Mouse (Mus musculus) layer of hippocampus, postnatal 14 days (tissue): ENCODE measurements around the gene Gm20683. TPM values are rescaled to one million over a fixed set of nuclear protein-coding genes. Genes with fewer than 3 reads are reported as not detected.
A peak's percentile ranks its signal among the peaks of the same experiment; 100 is the strongest.

Source experiments
- DNase-seq, 2 experiments: peaks; one replicate each; pipeline ENCODE4 v3.0.0; 2021 to 2022; ENCODE audit warnings: low spot score in 2 of 2, mixed read lengths in 1 of 2
- microRNA-seq, 2 experiments: library from miRNA; unstranded; fragments of <30 nt; microRNA quantifications; one replicate each; pipeline ENCODE4 v1.2.0; 2021
- total RNA-seq, 2 experiments: library from RNA; stranded (reverse); gene quantifications; 2 replicates each; pipeline ENCODE4 v1.2.3; 2021

Gene Gm20683
- total RNA-seq, 2 experiments from 2014 or later = 26.7 to 31.1 TPM

DNA sequence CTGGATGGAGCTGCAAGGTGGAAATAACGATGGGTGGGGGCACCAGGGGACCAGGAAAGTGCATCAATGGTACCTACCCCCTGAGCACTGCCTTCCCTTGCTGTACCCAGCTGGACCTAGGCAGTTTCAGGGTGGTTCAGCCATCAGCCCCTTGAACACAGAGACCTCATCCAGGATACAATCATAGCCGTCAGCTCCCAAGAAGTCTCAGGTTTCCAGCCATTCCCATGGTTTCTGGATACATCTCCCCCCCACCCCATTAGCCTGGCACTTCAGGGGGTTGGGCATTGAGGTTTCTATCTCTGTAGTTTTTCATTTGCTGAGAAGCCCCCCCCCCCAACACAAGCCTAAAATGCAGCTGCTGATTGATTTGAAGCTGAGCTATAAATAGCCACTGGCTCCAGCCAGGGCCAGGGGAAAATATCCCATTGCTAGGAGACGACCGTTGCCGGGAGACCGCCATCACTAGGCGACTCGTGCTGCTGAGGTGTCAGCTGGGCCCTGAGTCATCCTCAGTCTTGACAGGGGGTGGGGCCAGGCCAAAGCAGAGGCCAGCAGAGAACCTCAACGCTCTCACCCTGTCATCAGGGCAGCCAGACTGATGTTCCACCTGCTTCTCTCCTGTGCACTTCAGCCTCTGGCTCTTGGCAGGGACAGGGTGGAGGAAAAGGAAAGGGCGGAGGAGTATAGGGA is 38.6 kb downstream of the Gm20683 start:
- DNase-seq = peak; percentile 81 to 90

DNA sequence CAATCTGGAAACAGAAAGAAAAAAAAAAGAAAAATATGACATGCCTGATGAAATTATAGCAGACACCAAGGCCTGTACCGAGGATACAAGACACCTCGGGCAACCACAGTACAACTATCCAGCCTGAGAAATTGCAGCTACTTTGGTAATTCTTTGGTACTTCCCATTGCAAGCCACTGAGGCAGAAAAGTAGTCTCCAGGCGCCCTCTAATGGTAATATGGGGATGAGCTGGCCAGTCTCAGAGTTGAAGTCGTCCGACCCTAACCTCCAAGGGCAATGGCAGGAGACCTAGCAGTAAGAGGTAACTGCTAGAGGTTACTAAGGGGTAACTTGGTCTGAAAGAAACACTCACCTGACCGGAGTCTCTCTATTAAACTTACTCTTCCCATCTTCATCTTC is 40.5 kb downstream of the Gm20683 start:
- DNase-seq = peak; percentile 67 to 82

DNA sequence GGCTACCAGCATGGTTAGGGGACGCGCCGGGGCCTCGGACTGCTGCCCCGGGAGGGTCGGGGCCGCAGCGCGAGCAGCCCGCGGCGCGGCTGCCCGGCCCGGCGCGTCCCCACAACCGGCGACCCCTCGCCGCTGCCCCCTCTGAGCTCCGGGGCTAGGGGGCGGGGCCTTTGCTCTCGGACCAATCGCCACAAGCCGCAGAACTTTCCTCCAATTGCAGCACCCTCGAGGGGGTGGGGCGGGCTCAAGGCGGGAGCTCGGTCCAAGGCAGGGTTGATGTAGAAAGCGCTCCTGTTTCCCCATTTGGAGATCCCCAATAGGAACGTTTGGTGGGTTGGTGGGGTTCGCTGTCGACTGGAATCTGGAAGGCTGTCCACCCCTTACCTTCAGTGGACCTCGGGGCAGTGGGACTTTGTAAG is 44.6 kb downstream of the Gm20683 start, which contains the start of gene Metrn:
Metrn (minus strand) TSS at position 186 of the 419 bp plus-strand sequence.
- DNase-seq = peak in 1 of 2 experiments; percentile 79

DNA sequence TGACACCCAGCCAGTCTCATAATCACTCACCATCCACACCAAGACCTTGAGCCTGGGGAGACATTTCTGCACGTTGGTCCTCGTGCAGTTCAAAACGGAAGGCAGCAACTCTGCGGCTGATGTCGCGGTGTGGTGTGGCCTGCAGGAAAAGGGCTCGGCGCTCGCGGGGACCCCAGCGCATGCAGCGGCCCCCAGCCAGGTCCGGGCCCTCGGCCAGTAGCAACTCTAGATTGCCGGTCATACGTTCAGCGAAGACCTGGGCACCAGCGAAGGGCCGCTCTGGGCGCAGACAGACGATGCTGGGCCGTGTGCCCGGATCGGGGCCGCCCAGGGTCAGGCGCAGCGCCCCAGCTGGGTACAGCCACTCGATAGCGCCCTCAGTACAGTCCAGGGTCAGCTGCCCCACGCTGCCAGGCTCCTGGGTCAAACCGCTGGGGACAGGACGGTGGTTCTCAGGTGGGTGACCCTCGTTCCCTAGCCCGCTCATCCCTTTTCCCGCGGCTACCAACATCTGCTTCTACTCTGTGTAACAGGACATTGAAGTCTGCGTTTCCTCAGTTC is 45.3 kb downstream of the Gm20683 start:
- DNase-seq = no peak

DNA sequence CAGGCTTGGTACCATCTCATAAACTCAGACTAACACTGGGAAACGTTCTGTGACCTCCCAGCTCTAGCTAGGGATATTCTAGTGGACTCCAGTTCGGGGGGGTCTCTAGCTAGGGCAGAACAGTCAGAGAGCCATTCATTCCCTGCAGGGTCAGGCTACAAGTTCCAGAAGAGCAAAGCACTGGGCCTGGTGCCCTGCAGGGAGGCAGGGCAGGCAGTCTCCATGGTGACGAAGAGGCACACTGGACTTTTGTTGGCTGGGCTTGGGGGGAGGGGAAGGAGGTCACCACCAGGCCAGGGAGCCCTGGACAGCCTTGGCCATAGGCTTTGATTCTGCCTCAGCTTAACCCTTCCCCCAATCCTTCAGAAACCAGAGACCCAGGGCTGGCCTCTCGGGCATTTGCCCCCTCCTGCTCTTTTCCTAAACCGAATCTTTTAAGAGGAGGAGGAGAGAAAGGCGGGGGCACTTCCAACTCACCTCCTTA is 45.9 kb downstream of the Gm20683 start, which contains the start of gene AC134908.4:
AC134908.4 (minus strand) TSS at position 51 of the 484 bp plus-strand sequence.
- peak in 1 of 2 experiments; percentile 73 for DNase-seq

DNA sequence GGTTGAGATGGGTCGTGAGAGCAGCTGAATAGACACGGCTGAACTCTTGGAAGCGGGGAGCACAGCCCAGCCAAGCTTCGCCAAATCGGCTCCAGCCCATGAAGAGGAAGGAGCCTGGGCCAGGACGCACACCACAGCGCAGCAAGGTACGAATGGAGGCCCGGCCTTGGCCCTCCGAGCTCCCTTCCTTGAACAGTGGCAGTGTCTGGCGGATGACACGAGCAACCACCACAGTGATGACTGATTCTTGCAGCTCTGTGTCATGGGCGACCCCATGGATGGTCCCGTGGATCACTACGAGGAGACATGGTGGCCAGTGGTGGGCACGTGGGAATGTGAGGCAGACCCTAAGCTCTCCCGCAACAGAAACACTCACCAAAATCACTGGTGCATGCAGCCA is 46.6 kb downstream of the Gm20683 start:
- no peak for DNase-seq

DNA sequence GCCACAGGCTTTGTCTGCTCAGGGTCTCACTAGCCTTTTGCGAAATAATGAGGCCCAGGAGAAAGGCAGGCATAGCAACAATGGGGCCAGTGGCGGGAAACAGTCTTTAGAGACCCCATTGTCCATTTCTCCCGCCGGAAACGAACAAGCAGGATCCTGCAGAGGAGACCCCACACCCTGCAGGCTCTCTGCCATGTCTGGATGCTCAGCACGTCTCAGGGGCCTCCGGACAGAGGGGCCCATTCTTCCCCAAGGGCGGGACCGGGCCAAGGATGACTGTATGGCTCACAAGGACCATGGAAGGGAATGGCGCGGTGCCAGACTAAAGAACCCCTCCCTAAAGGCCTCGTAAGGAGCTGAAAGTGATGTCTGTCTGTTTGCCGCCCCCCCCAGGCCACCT is 47.4 kb downstream of the Gm20683 start:
- DNase-seq = no peak

DNA sequence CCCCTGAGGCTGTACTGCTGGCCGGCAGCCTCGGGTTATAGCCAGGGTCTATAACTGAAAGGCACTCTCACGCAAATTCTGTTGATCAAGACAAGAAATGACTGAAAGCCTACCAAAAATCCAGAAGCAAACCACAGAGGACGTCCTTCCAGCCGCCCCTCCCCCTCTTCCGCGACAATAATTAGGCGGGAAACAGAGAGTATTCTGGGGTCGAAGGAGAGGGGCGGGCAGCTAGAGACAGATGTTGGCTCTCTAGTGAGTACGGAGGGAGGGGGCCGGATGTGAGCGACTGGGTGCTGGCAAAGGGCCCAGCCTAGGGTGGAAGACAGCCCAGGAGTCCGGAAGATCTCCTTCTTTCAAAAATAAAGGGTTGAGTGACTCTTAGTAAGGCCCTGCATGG is 48.9 kb downstream of the Gm20683 start, which contains the start of gene Fam173a:
Fam173a (minus strand) TSS at position 287 of the 400 bp plus-strand sequence.
- peak; percentile 66 to 73 for DNase-seq

DNA sequence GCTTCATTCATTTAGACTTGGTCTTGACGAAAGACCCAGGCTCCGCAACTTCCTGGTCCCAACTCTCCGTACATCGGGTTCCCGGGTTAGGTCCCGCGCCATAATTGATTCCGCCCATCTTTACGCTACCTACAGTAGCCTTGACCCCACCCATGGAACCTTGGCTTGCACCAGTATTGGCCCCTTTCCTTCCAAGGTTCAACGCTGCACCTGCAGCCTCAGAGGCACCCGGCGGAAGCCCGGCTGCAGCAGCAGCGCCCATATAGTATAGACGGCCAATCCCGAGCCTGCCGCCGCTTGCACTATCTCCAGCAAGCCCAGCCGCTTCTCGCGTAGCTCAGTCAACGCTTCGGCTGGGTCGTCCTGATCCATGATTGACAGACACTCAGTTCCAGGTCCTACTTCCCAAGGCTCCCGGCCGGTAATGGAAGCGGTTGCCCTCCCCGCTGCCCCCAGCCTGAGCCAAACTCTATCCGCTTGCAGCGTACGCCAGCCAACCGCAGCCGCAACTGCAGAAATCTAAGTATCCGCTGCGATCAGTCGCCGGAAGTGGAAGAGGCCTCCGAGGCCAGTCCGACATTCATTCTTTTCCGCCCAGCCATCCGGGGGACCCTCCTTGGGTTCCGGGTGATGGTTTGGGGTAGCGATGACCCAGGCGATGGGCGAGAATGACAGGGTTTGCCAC is 49.6 kb downstream of the Gm20683 start:
- peak; percentile 86 to 89 for DNase-seq

DNA sequence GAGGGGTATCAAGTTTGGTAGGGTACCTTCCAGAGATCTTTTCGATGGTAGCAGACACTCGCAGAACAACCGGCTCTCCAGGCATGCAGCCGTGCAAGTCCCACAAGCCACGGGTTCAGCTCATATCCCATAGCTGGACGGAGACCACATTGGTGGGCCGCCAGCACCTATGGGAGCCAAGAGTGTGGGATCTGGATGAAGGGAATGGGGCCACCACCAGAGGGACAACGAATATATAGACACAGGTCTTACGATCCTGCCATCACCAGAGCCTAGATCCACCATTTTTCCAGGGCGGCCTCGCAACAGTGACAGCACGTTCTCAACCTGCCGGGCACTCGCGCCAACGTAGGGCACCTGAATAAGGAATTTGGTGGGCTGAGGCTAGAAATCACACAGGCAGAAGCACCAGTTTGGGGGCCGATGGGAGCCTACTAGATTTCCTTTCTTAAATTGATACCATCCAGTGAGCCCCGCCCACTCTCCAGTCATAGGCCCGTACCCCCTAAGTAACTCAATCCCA is 50.2 kb downstream of the Gm20683 start:
- DNase-seq = no peak

DNA sequence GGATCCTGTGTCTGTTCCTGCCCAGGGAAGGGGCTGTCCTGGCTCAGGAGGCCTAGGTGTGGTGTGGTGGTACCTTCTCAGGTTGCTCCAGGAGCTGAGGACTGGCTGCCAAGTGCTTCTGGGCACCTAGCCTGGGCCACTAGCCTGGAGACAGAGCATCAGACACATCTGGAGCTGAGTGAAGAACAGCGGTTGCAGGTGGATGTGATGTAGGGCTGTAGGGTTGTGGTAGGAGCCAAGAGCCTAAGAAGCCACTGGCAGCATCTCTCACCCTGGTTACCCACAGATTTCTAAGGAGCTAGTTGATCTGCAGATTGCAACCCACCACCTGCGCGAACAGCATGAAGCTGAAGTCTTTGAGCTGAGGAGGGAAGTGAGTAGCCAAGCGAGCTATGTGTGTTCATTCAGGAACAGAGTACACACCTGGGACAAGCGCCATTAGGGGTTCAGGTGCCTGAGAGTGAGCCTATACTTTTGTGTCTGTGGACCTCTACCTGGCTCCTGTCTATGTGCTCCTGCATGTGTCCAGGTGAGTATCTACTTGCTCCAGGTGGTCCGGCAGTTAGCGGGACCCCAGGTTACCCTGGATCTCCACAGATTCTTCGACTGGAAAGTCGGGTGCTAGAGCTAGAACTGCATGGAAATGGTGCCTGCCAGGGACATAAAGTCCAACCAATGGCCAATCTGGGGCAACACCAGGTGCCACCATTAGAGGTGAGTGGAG is 54.6 kb downstream of the Gm20683 start:
- no peak for DNase-seq

DNA sequence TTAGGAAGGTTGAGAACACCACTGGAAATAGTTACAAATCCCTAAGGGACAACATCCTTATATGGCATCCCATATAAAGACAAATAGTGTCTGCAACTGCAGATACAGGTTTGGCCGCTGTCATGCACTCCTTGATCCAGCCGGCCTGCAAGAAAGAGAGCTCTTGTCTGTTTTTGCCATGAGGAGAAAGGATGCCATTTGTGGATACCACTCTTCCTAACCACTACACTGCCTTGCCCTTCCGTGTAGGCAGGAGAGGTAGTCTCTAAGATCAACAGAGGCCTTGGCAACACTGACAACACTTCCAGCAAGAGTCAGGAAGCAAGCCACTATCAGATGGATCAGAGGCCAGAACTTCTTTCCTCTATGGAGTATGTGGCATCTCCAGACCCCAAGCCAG is 55.3 kb downstream of the Gm20683 start, which contains the start of gene Ccdc78:
Ccdc78 (plus strand) TSS at position 301 of the 400 bp plus-strand sequence.
- DNase-seq = no peak

DNA sequence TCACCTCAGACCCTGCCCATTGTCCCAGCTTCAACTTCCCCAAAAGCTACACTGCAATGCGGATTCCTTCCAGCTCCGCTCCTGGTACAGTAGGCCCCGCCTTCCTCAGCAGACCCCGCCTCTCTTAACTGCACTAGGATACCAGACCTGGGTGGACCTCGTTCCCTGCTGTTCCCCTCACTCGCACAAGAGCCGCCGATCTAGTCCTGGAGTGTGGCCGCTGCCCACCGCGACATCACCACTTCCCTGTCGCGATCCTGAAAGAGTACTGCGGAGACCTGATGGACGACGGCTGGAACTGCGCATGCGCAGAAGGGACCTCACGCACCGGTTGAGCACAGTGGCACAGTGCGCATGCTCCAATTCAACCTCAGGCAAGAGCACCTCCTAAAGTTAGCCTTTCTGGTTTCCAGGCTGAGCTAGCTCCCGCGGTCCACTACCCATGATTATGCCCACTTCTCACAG is 56.2 kb downstream of the Gm20683 start, which contains the start of gene Haghl:
Haghl (minus strand) TSS at position 393 of the 465 bp plus-strand sequence.
- peak; percentile 98 to 99 for DNase-seq

Small RNAs within 50 kb of the gene (microRNA-seq; reads per million reads assigned to microRNA genes)
- 1.6 to 3.4 reads per million in 2 experiments for gene Mir3082

Other genes with a start within 250 kb of the Gm20683 start
- gene Gng13, start 124.6 kb downstream of the Gm20683 start, total RNA-seq = 100 to 1,000 TPM in 1 of 2 experiments, 10 to 100 TPM in 1; 78.0 to 103 TPM
- gene Chtf18, start 114.3 kb downstream of the Gm20683 start, total RNA-seq = 1 to 10 TPM; 3.1 to 3.3 TPM
- 10 to 100 TPM; 29.9 to 32.8 TPM for gene Rpusd1, start 114.1 kb downstream of the Gm20683 start, total RNA-seq
- under 1 TPM in 1 of 2 experiments, not detected in 1; 0.12 TPM for gene Mslnl, start 105.7 kb downstream of the Gm20683 start, total RNA-seq
- 1 to 10 TPM; 1.2 to 1.8 TPM for gene Msln, start 87.4 kb downstream of the Gm20683 start, total RNA-seq
- 10 to 100 TPM; 27.6 to 35.3 TPM for gene Narfl, start 68.0 kb downstream of the Gm20683 start, total RNA-seq
- gene Haghl, start 56.1 kb downstream of the Gm20683 start, total RNA-seq = 100 to 1,000 TPM; 125 to 128 TPM
- gene Ccdc78, start 55.2 kb downstream of the Gm20683 start, total RNA-seq = under 1 TPM in 1 of 2 experiments, not detected in 1; 0.30 TPM
- 10 to 100 TPM; 80.2 to 80.3 TPM for gene Fam173a, start 48.9 kb downstream of the Gm20683 start, total RNA-seq
- gene AC134908.4, start 46.1 kb downstream of the Gm20683 start, total RNA-seq = not detected
- gene Metrn, start 44.6 kb downstream of the Gm20683 start, total RNA-seq = 10 to 100 TPM; 82.0 to 86.9 TPM
- 100 to 1,000 TPM; 414 to 418 TPM for gene Fbxl16, start 32.7 kb downstream of the Gm20683 start, total RNA-seq
- 10 to 100 TPM; 21.7 to 23.4 TPM for gene Wdr24, start 18.1 kb downstream of the Gm20683 start, total RNA-seq
- 10 to 100 TPM; 64.3 to 65.0 TPM for gene Jmjd8, start 12.9 kb downstream of the Gm20683 start, total RNA-seq
- 100 to 1,000 TPM; 155 to 157 TPM for gene Stub1, start 8.4 kb downstream of the Gm20683 start, total RNA-seq
- gene Rhbdl1, start 4.5 kb downstream of the Gm20683 start, total RNA-seq = 10 to 100 TPM; 84.4 to 97.5 TPM
- 10 to 100 TPM; 95.6 to 97.8 TPM for gene Rhot2, start 3.1 kb upstream of the Gm20683 start, total RNA-seq
- 10 to 100 TPM; 24.0 to 25.8 TPM for gene Wdr90, start 19.7 kb upstream of the Gm20683 start, total RNA-seq
- gene Mcrip2, start 27.0 kb upstream of the Gm20683 start, total RNA-seq = 10 to 100 TPM; 29.2 to 39.0 TPM
- 10 to 100 TPM; 39.3 to 44.7 TPM for gene Mettl26, start 33.3 kb upstream of the Gm20683 start, total RNA-seq
- 1 to 10 TPM; 1.8 to 2.3 TPM for gene Wfikkn1, start 39.1 kb upstream of the Gm20683 start, total RNA-seq
- 10 to 100 TPM; 48.6 to 52.2 TPM for gene Rab40c, start 78.0 kb upstream of the Gm20683 start, total RNA-seq
- 100 to 1,000 TPM; 160 to 168 TPM for gene Pigq, start 103.2 kb upstream of the Gm20683 start, total RNA-seq
- not detected for gene Nhlrc4, start 103.2 kb upstream of the Gm20683 start, total RNA-seq
- gene A930017K11Rik, start 110.8 kb upstream of the Gm20683 start, total RNA-seq = under 1 TPM in 1 of 2 experiments, not detected in 1; 0.14 TPM
- 10 to 100 TPM; 44.4 to 46.2 TPM for gene Capn15, start 144.0 kb upstream of the Gm20683 start, total RNA-seq
- gene Rab11fip3, start 227.8 kb upstream of the Gm20683 start, total RNA-seq = 10 to 100 TPM; 82.3 to 85.1 TPM
- 10 to 100 TPM; 23.6 to 24.2 TPM for gene Decr2, start 248.6 kb upstream of the Gm20683 start, total RNA-seq